Mouse (Mus musculus): ENCODE data around the gene Hoxd11.

Hoxd11 gene

DNA sequence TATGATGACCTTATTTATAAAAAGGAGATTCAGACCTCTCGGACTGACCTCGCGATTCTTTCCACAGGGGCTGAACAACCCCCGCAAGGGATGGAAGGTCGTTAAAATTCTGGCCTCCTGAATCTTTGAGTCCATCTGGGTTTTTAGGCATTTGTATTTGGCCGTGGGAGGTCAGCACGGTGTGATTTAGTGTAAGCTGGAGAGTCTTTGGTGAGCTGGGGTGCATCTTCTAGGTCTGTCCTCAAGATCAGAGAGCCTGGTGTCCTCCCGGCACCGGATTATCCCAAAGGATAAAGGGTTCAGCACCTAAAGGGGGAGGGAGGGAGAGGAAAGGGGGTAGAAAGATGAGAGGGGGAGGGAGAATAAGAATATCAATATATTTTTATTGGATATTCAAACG is 24.0 kb downstream of the Hoxd11 start:
- in situ Hi-C loops (cut with MboI; ENCODE audit: unreplicated experiment in 2 of 2), result loop anchor here (5.0 to 25.0 kb wide), 8 partner anchors 359 to 1259 kb away; no protein-coding TSS in a partner anchor

DNA sequence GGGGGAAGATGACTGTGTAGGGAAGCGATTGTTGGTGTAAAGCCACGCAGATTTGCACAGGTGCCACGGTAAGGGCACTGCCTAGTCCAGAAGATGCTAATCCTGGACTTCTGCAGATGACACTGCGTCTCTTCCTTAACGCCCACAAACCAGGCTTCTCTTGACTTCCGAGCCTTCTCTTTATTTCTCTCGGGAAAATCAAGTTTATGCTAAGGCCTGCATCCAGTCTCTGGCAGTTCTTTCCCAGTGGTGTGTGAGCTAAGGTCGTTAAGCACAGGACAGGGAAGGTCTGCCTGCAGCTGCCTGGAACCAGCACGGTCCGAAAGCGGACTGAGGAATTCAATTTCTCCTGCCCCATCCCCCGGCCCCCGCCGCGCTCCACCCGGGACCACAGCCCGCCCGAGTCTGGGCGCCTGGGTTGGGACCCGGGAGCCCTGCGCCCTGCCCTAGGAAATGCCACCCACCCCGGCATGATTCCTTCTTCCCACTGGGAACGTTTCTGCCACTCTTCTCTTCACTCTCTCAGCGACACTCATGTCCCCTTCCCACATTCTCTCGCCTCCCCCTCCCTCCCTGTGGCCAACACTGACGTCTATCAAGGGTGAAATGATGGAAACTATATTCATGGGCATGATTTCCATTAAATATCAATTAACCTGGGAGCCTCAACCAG is 24.5 kb downstream of the Hoxd11 start:
- in situ Hi-C loops (cut with MboI; ENCODE audit: unreplicated experiment in 2 of 2), result loop anchor here (5.0 to 25.0 kb wide), 8 partner anchors 358 to 1258 kb away; no protein-coding TSS in a partner anchor

DNA sequence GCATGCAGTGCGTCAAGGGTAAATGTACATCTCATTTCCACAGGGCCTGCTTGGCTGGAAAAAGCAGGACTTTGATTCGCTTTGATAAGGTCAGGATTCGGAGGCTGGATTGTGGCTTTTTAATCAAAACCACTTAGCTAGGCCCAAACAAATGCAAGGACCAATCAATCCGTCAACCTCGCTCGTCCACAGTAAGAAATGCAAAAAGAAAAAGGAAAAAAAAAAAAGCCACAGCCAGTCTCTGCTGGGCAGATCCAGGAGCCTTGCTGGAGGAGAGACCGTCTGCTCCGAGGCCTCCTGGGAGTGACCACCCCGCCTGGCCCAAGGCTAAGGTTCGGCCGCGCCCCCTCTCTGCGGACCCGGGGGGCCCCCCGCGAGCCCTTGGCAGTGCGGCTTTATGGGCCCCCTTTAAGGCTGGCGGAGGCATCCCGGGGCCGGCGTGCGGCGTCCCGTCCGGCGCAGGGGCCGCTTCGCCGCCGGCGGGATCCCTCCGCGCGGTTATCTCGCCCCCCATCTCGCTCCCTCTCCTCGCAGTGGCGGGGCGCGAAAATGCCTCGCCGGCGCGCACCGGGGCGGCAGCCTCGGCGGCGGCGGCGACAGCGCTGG is 25.1 kb downstream of the Hoxd11 start, which contains the start of gene Hoxd8:
Hoxd8 (plus strand) TSS at position 223 of the 606 bp plus-strand sequence.
- in situ Hi-C loops (cut with MboI; ENCODE audit: unreplicated experiment in 2 of 2), result loop anchor here (5.0 to 25.0 kb wide), 8 partner anchors 358 to 1258 kb away; no protein-coding TSS in a partner anchor

DNA sequence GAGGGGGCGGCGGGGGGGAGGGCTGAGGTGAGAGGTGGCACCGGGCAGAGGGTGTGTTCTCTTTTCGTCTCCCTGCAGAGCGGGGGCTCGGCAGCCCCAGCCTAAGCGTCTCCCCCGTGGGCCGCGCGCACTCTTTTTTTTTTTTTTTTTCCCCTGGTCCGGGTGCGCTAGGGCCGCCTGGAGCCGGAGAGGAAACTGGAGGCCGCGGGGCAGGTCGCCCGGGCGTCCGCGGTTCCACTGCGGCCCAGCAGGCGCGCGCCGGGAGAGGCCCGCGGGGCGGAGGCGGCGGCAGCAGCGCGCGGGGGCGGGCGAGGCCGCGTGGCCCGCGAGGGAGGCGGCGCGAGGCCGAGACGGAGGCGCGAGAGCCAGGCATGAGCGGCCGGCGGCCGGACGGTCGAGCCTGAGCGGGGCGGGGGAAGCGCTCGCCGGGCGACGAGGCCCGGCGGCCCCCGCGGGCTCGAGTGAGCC is 25.7 kb downstream of the Hoxd11 start:
- in situ Hi-C loops (cut with MboI; ENCODE audit: unreplicated experiment in 2 of 2), result loop anchor here (5.0 to 25.0 kb wide), 8 partner anchors 357 to 1257 kb away; no protein-coding TSS in a partner anchor

DNA sequence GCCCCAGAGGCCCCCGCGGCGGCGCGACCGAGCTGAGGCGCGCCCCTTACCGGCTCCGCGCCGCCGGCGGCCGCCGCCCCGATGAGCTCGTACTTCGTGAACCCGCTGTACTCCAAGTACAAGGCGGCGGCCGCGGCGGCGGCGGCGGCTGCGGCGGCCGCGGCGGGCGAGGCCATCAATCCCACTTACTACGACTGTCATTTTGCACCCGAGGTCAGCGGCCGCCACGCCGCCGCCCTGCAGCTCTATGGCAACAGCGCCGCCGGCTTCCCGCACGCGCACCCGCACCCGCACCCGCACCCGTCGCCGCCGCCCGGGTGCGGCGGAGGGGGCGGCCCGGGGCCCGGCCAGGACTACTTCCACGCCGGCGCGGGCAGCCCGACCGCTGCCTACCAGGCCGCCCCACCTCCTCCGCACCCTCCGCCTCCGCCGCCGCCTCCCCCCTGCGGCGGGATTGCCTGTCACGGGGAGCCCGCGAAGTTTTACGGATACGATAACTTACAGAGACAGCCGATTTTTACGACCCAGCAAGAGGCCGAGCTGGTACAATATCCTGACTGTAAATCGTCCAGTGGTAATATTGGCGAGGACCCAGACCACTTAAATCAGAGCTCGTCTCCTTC is 26.2 kb downstream of the Hoxd11 start:
- in situ Hi-C loops (cut with MboI; ENCODE audit: unreplicated experiment in 2 of 2), result loop anchor here (10.0 to 25.0 kb wide), 6 partner anchors 357 to 1257 kb away; no protein-coding TSS in a partner anchor

DNA sequence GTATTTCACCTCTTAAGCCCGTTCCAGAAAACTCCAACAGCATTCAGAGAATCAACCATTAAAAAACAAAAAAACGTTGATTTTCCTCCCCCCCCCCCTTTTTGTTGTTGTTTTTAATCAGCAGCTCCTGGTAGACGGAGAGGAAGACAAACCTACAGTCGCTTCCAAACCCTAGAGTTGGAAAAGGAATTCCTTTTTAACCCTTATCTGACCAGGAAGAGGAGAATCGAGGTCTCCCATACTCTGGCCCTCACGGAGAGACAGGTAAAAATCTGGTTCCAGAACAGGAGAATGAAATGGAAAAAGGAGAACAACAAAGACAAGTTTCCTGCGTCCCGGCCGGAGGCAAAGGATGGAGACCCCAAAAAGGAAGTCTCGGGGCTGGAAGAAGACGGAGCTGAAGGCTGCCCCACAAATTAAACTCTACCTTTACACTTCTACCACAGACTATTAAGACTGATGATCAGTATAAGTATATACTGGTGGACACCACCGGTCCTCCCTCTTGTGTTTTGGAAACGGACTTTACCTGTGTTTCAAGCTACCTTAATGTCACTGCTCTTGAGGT is 27.1 kb downstream of the Hoxd11 start:
- in situ Hi-C loops (cut with MboI; ENCODE audit: unreplicated experiment in 2 of 2), result loop anchor here (10.0 to 25.0 kb wide), 6 partner anchors 356 to 1256 kb away; no protein-coding TSS in a partner anchor

DNA sequence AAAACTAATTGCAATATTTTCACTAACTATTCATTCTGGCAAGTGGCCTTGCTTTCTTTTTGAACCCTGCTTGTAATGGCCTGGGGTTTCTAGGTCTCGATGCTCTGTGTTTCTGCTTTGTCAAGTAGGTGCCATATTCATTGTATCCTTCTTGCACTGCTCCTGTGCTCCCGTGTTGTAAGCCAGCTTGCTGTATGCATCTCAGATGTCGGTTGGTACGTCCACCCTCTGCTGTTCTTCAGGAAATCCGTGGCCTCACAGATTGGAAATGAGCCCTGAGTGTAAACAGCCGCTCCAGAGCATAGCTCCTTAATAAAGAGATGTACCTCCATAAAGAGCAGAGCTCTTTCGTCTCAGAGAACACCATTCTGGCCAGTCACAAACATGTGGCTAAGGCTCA is 28.2 kb downstream of the Hoxd11 start:
- in situ Hi-C loops (cut with MboI; ENCODE audit: unreplicated experiment in 2 of 2), result loop anchor here (10.0 to 25.0 kb wide), 6 partner anchors 355 to 1255 kb away; no protein-coding TSS in a partner anchor

DNA sequence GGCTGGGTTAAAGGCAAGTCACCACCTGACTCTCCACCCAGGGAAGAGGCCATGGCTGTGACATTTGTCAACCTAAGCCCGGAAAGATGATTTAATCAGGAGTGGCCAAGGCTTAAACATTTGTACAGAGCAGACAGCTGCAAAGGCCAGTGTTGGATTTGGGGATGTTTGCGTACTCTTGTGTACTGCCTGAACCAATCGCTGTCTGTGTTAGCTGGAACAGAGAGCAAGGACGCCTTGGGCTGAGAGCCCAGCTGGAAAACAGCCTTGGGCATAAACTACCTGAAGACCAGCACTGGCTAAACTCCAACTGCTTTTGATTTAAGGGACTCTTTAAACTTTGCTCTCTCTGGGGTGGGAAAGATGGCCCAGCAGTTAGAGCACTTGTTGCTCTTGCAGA is 29.3 kb downstream of the Hoxd11 start:
- in situ Hi-C loops (cut with MboI; ENCODE audit: unreplicated experiment in 2 of 2), result loop anchor here (10.0 to 25.0 kb wide), 6 partner anchors 354 to 1254 kb away; no protein-coding TSS in a partner anchor

DNA sequence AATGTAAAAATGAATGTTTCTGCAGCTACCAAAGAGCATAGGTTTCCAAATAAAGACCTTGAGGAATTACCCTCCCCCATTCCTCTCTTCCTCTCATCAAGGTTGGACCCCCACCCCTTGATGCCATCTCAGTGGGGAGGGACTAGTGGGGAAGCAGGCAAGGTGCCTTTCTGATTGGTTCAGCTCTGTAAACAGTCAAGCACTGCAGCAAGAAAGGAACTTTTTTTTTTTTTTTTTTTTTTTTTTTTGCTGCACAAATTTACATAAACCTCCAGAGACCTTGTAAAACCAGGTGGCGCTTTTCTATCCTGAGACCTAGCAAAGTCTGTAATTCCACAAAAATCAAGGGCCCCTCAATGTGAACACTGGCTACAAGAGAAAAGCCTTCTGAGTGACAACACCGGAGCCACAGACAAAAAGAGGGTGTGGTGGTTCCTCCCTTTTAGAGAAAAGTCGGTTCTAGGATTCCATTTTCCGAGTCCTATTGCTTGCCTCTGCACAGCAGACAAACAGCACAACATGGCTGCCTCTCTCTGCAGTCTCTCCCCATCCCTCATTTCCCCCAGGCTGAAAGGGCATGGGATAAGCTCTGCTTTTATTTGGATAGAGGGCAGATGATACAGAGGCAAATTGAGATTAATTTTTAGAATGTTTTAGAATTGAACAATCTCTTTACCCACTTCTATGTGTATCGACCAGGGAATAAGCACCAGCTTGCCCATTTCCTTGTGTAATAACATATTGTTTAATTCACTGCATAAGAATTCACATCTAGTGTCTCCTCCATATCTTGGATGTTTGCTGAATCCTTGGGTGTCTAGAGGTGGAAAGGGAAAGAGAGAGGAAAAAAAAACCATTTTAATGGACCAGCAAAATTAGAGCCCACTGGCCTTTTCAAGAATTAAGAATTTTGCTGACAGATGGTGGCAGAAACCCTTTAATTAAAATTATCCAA is 30.4 kb downstream of the Hoxd11 start:
- in situ Hi-C loops (cut with MboI; ENCODE audit: unreplicated experiment in 2 of 2), result loop anchor here (10.0 to 25.0 kb wide), 7 partner anchors 345 to 1253 kb away; no protein-coding TSS in a partner anchor

DNA sequence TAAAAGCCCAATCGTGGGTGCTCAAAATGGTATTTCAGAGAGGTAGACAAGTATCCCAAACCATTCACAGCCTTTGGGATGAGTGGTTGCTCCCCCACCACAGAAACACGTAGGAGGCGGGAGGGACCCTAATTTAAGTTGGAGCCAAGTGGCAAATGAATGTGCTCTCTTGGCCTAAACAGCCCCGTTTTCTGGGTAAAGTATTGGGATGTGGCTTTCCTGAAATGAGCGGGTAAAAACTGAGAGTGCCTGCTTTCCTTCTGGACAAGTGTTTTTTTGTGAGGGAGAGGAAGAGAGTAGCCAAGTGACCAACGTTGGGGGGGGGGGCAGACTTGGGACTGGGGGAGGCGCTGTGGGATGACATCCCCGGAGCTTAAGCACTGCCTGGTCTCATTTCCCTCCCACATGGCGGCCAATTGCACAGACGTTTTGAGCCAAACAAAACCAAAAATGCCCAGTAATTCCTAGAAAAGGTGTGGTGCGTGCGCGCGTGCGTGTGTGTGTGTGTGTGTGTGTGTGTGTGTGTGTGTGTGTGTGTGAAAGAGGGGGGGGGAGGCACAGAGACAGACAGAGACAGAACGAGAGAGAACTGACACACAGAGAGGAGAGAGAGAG is 31.7 kb downstream of the Hoxd11 start:
- in situ Hi-C loops (cut with MboI; ENCODE audit: unreplicated experiment in 2 of 2), result loop anchor here (10.0 to 25.0 kb wide), 5 partner anchors 344 to 1251 kb away; no protein-coding TSS in a partner anchor

DNA sequence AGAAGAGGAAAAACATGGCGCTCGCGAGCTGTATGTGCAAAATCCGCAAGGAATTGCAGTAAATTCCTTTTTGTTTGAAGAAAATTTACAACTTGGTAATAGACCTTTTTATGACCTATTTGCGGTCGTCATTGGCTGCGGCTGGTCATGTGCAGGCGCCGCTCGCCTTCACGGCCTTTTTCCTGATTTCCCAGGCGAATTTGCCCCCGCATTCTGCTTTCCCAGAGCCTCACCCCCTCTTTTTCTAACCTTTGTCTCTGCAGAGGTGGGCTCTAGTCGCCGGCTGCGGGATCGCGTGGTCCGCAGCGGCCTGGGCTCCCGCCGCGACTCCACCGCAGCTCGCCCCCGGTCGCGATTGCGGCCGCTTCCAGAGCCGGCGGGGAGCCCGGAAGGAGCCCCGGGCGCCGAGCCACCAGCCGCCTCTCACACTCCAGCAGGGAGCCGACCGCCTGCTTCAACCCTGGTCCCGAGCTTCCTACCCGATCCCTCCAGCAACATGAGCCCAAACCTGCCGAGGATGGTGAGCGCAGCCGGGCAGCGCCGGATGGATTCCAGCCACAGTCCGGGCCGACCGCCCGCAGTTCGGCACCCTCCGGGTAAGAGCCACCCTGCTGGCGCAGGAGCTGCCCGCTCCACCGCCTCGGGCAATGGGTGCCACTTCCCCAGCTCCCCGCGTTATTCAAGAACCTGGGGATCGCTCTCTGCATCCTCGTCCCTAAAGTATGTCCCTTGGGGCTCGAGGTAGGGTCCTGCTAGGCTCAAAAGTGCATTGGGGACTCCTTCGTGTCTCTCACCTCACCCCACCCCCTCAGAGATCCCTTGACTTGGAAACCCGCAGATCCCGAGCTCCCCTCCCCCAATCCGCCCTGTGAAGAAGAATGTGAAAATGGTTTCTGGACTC is 32.6 kb downstream of the Hoxd11 start, which contains the start of the genes Hoxd3 and Hoxd4:
Hoxd3 (plus strand) TSS at position 207 of the 901 bp plus-strand sequence.
Hoxd4 (plus strand) TSS at position 209 of the 901 bp plus-strand sequence.
- in situ Hi-C loops (cut with MboI; ENCODE audit: unreplicated experiment in 2 of 2), result loop anchor here (10.0 to 25.0 kb wide), 5 partner anchors 343 to 1250 kb away; no protein-coding TSS in a partner anchor

DNA sequence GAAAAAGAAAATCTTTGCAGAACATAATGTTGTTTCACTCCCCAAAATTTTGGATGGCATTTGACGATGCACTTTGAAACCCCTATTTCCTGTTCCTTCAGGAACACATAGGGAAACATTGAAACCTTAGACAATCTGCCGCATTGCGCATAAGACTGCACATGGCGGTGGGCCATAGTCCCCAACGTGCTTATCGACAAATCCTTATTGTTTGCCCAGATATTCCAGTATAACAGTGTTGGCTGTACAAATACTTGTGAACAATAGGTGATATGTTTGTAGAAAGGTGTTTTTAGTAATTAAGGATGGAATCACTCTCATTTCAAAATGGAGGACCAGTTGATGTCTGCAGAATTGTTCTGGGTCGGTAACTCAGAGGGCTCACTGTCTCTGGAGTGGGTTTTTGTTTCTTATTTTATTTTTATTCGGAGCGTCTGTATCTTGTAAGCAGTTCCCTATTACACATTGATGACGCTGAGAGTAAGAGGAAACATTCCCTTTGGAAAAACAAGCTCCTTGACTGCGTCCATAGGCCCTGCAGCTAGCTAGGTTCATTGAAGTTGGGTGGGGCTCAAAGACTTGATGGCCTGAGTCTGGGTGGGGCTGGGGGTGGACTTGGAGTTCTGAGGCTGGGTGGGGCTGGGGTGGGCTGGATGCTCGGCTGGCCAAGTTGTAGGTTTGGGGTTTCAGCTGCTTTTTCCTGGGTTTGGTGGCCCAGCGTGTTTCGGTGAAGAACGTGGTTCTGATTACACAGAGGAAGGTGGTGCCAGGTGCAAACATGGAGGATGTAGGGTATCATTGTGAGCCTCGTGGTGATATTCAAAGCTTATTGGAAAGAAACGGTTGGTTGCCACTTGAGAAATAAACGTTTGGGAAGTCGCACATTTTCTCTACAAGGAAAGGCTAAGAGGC is 34.1 kb downstream of the Hoxd11 start:
- in situ Hi-C loops (cut with MboI; ENCODE audit: unreplicated experiment in 2 of 2), result loop anchor here (10.0 to 25.0 kb wide), 5 partner anchors 341 to 1249 kb away; no protein-coding TSS in a partner anchor

DNA sequence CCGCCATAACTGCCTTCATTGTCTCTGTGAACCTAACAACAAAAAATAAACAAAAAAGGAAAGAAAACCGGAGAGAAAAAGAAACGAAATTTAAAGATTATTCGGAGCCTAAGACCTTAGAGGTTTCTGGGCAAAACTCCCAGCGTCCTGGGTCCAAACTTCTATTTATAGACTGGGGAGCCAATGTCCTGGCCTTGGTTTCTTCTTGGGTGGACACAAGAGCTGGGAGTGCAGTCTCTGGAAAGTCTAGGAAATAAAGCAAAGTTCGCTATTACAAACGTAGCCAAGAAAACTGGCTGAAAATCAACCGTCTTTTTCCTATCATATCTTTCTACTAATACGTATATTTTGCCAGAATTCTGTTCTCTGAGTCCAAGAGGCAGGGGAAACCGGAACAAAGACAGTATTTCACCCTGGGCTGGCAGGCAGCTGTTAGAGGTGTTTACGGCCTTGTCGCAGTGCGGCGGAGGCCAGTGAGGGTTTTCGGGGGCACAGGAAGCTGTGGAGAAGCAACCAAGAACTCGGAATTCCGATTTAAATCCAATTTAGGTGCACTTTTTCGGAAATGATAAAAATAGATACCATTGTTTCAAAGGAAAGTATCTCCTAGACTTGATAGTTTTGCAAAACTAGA is 34.9 kb downstream of the Hoxd11 start:
- in situ Hi-C loops (cut with MboI; ENCODE audit: unreplicated experiment in 2 of 2), result loop anchor here (10.0 to 25.0 kb wide), 5 partner anchors 341 to 1248 kb away; no protein-coding TSS in a partner anchor

DNA sequence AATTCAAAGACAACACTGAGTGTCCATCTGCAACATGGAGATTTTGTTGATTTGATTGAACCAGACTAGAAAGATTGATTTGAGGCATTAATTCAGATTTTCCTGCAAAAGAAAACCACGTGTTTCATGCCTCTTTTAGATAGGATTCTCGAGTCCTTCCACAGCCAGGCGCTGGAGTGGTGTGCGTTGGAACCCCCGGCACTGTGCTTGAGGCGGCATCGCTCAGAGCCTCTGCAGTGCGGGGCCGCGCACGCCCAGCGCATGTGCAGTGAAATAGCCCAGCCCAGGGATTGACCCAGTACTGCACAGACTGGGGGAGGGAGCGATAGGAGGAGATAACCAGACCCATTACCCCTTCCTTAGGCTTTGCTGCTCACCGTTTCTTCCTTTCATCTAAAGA is 35.5 kb downstream of the Hoxd11 start:
- in situ Hi-C loops (cut with MboI; ENCODE audit: unreplicated experiment in 2 of 2), result loop anchor here (5.0 to 25.0 kb wide), 7 partner anchors 247 to 1247 kb away; no protein-coding TSS in a partner anchor

DNA sequence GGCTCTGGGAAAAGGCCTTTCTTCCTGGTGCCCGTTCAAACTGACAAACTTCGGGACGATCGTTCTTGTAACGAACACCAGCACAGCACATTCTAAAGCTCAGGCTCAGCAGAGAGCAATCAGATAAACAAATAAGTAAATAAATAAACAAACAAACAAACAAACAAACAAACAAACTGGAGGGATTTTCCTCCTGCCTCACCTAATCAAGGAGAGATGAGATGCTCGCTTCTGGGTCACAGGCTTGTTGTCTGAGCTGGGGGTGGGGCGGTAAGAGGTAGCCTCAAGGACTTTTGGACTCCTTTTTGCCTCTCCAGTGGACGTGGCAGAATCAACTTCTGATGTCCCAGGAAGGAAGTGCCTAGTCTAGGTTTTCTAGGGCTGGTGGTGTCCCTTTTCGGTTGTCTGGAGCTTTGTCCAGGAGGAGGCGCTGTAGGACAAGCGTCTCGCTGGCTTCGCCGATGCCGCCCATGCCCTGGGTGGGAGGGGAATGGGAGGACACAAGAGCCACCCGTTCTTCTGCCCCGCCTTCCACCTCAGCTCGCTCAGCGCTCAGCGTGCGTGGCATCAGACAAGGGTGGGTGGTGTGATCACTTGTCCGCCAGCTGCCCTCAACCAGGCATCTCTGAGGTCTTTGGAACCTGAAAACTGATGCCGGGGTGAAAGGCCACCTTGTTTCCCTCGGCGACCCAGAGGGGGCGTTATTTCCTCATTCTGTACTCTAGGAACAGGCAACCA is 36.3 kb downstream of the Hoxd11 start:
- in situ Hi-C loops (cut with MboI; ENCODE audit: unreplicated experiment in 2 of 2), result loop anchor here (5.0 to 25.0 kb wide), 7 partner anchors 247 to 1247 kb away; no protein-coding TSS in a partner anchor
